Mouse (Mus musculus) spleen, adult 2 months (tissue): ENCODE data around the gene Fmnl3.

Experiments
- CTCF ChIP-seq: fragments of 200-500 bp; IDR thresholded peaks from 2 replicates; pipeline ENCODE4 v1.5.1; 2011; ENCODE audit warnings: mild to moderate bottlenecking, inconsistent platforms; ENCODE audit not compliant: insufficient read depth, insufficient read length, insufficient replicate concordance; ENCODE audit errors: extremely low read depth
- POLR2A ChIP-seq: fragments of 200-500 bp; IDR thresholded peaks from 2 replicates; pipeline ENCODE4 v1.6.1; 2011; ENCODE audit warnings: low read depth, low read length, inconsistent platforms

DNA sequence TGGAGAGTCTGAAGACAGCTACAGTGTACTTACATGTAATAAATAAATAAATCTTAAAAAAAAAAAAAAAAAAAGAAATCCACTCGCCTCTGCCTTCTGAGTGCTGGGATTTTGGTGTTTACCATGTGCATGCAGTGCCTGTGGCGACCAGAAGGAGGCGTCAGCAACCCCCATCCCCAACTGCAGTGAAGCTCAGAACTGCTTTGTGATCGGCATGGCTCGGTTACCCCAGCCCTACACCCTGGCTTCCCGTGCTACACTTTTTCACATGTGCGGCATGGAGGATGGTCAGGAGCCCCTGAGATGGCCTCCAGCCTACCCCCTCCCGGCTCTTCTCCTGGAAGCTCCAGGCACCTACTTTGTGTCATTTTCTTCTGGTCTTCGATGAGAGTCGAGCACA, 86.8 kb downstream of the Fmnl3 start:
- TF ChIP-seq CTCF (no peak), POLR2A (no peak)
